Mouse (Mus musculus) ES-E14 (cell line): Measurements from ENCODE around the gene Ptpn20.

Source experiments
- CHD2 ChIP-seq: IDR thresholded peaks from 2 replicates; pipeline ENCODE4 v1.6.1; 2014; ENCODE audit warnings: mild to moderate bottlenecking, low read depth, low read length, inconsistent platforms
- HCFC1 ChIP-seq: IDR thresholded peaks from 2 replicates; pipeline ENCODE4 v1.6.1; 2012; ENCODE audit warnings: low read length, inconsistent platforms, borderline replicate concordance; ENCODE audit not compliant: insufficient read depth
- MAFK ChIP-seq: IDR thresholded peaks from 2 replicates; pipeline ENCODE4 v1.6.1; 2014; ENCODE audit warnings: mild to moderate bottlenecking, low read depth, low read length, inconsistent platforms; ENCODE audit not compliant: insufficient read depth
- ZNF384 ChIP-seq: IDR thresholded peaks from 2 replicates; pipeline ENCODE4 v1.6.1; 2012; ENCODE audit warnings: low read depth, low read length, inconsistent platforms

GRCm38 (mm10) chr14:33634354-33634753, 45.3 kb downstream of the Ptpn20 start:
- TF ChIP-seq MAFK, result no peak
- no peak for TF ChIP-seq CHD2
- no peak for TF ChIP-seq ZNF384
- TF ChIP-seq HCFC1, result no peak
